Mouse (Mus musculus): ENCODE measurements around the gene Arid1b.

DNA sequence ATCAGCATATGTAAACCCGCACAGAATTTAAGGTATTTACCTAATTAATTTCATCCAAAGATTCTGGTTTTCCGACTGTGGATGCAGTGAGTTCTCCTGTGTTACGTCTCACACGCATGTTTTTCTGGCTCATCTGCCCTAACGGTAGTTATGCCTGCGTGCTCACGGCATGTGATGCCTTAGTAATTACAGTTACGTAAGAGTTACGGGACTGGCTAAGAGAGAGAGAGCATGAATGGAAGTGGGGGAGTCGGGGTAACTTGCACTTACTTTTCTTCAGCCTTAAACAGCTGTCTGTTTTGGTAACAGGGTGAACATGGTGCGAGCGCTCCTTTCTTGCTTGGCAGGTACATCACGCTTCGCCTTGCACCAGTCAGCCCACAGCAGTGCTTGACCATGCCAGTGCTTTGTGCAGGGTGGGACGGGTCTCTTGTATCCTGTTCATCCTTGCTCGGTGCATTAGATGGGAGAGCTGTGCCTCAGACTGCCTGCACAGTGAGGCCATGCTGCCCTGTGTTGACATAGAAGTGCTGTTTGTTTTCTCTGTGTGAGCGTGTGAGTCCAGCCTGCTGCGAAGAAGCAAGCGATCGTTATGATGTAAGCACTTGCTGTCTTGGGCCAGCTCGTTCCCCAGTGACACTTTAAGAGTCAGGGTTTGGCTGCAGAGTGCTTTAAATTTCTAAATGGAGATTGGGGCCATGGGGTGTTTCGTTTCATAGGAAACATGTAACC lies 267.9 kb downstream of the Arid1b start:
- TF ChIP-seq TAL1 (IDR thresholded peaks at IDR 0.05; ENCODE audit: low read length) (no peak), GATA1 (IDR thresholded peaks at IDR 0.05; ENCODE audit: low read length) (no peak)
